Mouse (Mus musculus): ENCODE results near the gene C130050O18Rik. TPM values are rescaled to one million over a fixed set of nuclear protein-coding genes. Genes with fewer than 3 reads are reported as not detected.

Gene C130050O18Rik
- polyA plus RNA-seq, 1 experiment: 0.25 TPM

DNA sequence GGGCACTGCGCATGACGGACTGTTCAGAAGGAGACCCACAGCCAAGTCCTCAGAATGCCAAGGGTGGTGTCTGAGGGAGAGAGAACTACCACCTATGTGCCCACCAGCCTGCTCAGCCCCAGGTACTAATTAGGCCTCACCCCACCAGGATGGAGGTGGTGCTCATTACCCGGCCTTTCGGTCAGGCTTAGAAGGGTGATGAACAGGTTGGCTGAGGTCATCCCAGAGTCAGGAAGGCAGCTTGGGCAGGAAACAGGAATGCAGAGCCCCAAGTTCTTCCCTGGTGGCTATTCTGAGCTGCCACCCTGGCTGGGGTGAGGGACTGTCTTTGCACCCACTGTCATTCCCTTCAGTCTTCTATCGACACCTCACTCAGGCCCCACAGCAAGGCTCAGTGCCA, 19.0 kb upstream of the C130050O18Rik start:
- H3K4me2 ChIP-seq (ENCODE audit: low read depth): no peak overlapping the region
- no peaks in the 10 kb centered on the region for H3K27me3 ChIP-seq (ENCODE audit: control insufficient read depth, insufficient read depth, insufficient read length)
- H3K36me3 ChIP-seq (ENCODE audit: control insufficient read depth, insufficient read depth): no peaks in the 10 kb centered on the region
- TF ChIP-seq MAX (IDR thresholded peaks at IDR 0.05; ENCODE audit: low read depth) (no peak), POLR2AphosphoS2 (IDR thresholded peaks at IDR 0.05; ENCODE audit: insufficient read length, low read depth) (no peak), USF1 (IDR thresholded peaks at IDR 0.05; ENCODE audit: low read depth) (no peak), E2F4 (IDR thresholded peaks at IDR 0.05; ENCODE audit: insufficient read depth) (no peak), REST (IDR thresholded peaks at IDR 0.05; ENCODE audit: insufficient read depth, insufficient read length) (no peak), MYOG (IDR thresholded peaks at IDR 0.05; ENCODE audit: control insufficient read depth in 1 of 3, insufficient read depth in 1 of 3, insufficient read length in 2 of 3, low read depth in 2 of 3) (no peak), POLR2A (IDR thresholded peaks at IDR 0.05; ENCODE audit: insufficient read length, low read depth) (no peak), SRF (IDR thresholded peaks at IDR 0.05; ENCODE audit: control insufficient read depth, insufficient read length, low read depth) (no peak), TCF12 (IDR thresholded peaks at IDR 0.05; ENCODE audit: insufficient read depth, poor library complexity, severe bottlenecking) (no peak), CEBPB (IDR thresholded peaks at IDR 0.05; ENCODE audit: insufficient read depth, poor library complexity, severe bottlenecking) (no peak), MYOD1 (IDR thresholded peaks at IDR 0.05; ENCODE audit: control insufficient read depth in 1 of 3, insufficient read length in 2 of 3, low read depth in 2 of 3) (no peak), TCF3 (IDR thresholded peaks at IDR 0.05; ENCODE audit: insufficient read length, low read depth) (no peak)
- H3ac ChIP-seq (ENCODE audit: control insufficient read depth, insufficient read length): no peak overlapping the region
- no peak overlapping the region for H3K4me3 ChIP-seq
- H3K79me2 ChIP-seq (ENCODE audit: control insufficient read depth, insufficient read depth): no peaks in the 10 kb centered on the region

GRCm38 (mm10) chr5:139387329-139388194, 17.5 kb upstream of the C130050O18Rik start:
- no peak overlapping the region for H3K4me3 ChIP-seq
- no peak overlapping the region for H3ac ChIP-seq (ENCODE audit: control insufficient read depth, insufficient read length)
- H3K4me2 ChIP-seq (ENCODE audit: low read depth): no peak overlapping the region
- TF ChIP-seq SRF (IDR thresholded peaks at IDR 0.05; ENCODE audit: control insufficient read depth, insufficient read length, low read depth) (no peak), MAX (IDR thresholded peaks at IDR 0.05; ENCODE audit: low read depth) (no peak), REST (IDR thresholded peaks at IDR 0.05; ENCODE audit: insufficient read depth, insufficient read length) (no peak), POLR2AphosphoS2 (IDR thresholded peaks at IDR 0.05; ENCODE audit: insufficient read length, low read depth) (no peak), MYOG (IDR thresholded peaks at IDR 0.05; ENCODE audit: control insufficient read depth in 1 of 3, insufficient read depth in 1 of 3, insufficient read length in 2 of 3, low read depth in 2 of 3) (no peak), CEBPB (IDR thresholded peaks at IDR 0.05; ENCODE audit: insufficient read depth, poor library complexity, severe bottlenecking) (no peak), USF1 (IDR thresholded peaks at IDR 0.05; ENCODE audit: low read depth) (no peak), POLR2A (IDR thresholded peaks at IDR 0.05; ENCODE audit: insufficient read length, low read depth) (no peak), TCF3 (IDR thresholded peaks at IDR 0.05; ENCODE audit: insufficient read length, low read depth) (no peak), MYOD1 (IDR thresholded peaks at IDR 0.05; ENCODE audit: control insufficient read depth in 1 of 3, insufficient read length in 2 of 3, low read depth in 2 of 3) (no peak), E2F4 (IDR thresholded peaks at IDR 0.05; ENCODE audit: insufficient read depth) (no peak), TCF12 (IDR thresholded peaks at IDR 0.05; ENCODE audit: insufficient read depth, poor library complexity, severe bottlenecking) (no peak)
- no peaks in the 10 kb centered on the region for H3K79me2 ChIP-seq (ENCODE audit: control insufficient read depth, insufficient read depth)
- H3K27me3 ChIP-seq (ENCODE audit: control insufficient read depth, insufficient read depth, insufficient read length): no peaks in the 10 kb centered on the region
- no peaks in the 10 kb centered on the region for H3K36me3 ChIP-seq (ENCODE audit: control insufficient read depth, insufficient read depth)

DNA sequence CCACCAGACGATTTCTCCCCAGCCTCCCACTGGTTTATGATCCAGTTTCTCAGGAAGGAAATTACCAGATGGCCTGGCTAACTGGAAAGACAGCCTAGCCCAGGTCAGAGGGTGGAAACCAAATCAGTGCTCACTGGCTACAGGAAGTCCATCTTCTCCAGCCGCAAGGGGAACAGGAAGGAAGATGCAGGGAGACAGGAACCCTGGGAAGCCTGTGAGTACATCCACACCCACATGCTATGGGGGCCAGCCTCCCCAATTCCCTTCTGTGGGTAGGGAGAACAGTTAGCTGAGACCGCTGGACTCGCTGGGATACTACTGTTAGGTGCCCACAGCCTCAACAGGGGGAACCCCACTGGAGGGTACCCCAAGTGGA, 16.9 kb upstream of the C130050O18Rik start:
- no peak overlapping the region for H3K4me2 ChIP-seq (ENCODE audit: low read depth)
- no peak for TF ChIP-seq E2F4 (IDR thresholded peaks at IDR 0.05; ENCODE audit: insufficient read depth)
- TF ChIP-seq TCF3 (IDR thresholded peaks at IDR 0.05; ENCODE audit: insufficient read length, low read depth): no peak
- no peak for TF ChIP-seq REST (IDR thresholded peaks at IDR 0.05; ENCODE audit: insufficient read depth, insufficient read length)
- no peak for TF ChIP-seq MAX (IDR thresholded peaks at IDR 0.05; ENCODE audit: low read depth)
- no peak for TF ChIP-seq TCF12 (IDR thresholded peaks at IDR 0.05; ENCODE audit: insufficient read depth, poor library complexity, severe bottlenecking)
- no peak for TF ChIP-seq CEBPB (IDR thresholded peaks at IDR 0.05; ENCODE audit: insufficient read depth, poor library complexity, severe bottlenecking)
- no peak for TF ChIP-seq MYOG (IDR thresholded peaks at IDR 0.05; ENCODE audit: control insufficient read depth in 1 of 3, insufficient read depth in 1 of 3, insufficient read length in 2 of 3, low read depth in 2 of 3)
- TF ChIP-seq POLR2A (IDR thresholded peaks at IDR 0.05; ENCODE audit: insufficient read length, low read depth): no peak
- TF ChIP-seq SRF (IDR thresholded peaks at IDR 0.05; ENCODE audit: control insufficient read depth, insufficient read length, low read depth): no peak
- no peak for TF ChIP-seq MYOD1 (IDR thresholded peaks at IDR 0.05; ENCODE audit: control insufficient read depth in 1 of 3, insufficient read length in 2 of 3, low read depth in 2 of 3)
- TF ChIP-seq USF1 (IDR thresholded peaks at IDR 0.05; ENCODE audit: low read depth): no peak
- H3K36me3 ChIP-seq (ENCODE audit: control insufficient read depth, insufficient read depth): no peaks in the 10 kb centered on the region
- no peaks in the 10 kb centered on the region for H3K27me3 ChIP-seq (ENCODE audit: control insufficient read depth, insufficient read depth, insufficient read length)
- no peak overlapping the region for H3ac ChIP-seq (ENCODE audit: control insufficient read depth, insufficient read length)
- H3K79me2 ChIP-seq (ENCODE audit: control insufficient read depth, insufficient read depth): no peaks in the 10 kb centered on the region
- H3K4me3 ChIP-seq: no peak overlapping the region

DNA sequence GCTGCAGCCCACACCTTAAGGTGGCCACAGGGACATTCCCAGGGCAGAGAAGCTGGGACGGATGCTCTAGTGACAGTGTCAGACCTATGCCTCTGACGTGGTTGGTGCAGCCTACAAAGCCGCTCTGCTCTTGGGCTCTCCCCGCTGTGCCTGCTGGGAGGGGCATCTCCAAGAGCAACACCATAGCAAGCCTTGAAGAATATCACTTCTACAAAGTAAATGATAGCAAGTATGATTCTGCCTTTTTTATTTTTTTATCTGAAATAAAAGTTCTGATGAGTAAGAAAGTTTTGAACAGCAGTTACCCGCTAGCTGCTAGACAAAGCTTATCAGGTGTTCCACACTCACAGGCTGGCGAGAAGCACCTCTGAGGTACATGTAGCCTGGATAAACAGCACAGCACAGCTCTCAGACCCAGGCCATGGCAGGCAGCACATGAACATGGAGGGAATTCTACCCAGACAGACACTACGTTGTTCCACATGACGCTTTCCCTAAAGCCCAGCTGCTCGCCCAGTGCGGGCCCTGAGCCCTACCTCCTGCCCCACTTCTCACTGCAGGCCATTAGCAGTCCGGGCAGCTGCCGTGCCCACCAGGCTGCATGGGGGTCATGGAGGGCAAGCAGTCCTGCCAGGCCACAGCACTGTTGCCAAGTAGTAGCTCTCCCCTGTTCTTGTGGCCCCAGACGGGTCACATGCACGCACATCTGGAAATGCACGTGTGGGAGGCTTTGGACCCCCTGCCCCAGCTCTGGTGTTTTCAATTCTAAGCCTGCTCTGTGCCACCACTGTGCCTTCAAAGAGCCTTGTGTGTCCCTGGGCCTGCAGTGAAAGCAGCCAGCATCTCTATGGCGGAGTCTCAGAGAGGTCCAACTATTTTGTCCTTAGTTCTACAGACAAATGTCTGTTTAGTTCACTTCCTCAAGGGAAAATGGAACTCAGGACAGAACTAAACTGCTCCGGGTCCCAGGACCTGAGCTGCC, 16.1 kb upstream of the C130050O18Rik start:
- Histone ChIP-seq H3K4me2 (ENCODE audit: low read depth) (no peak overlapping the region), H3K4me3 (no peak overlapping the region)

More for the DNA sequence above, 16.1 kb upstream of the C130050O18Rik start:
- Histone ChIP-seq H3ac (ENCODE audit: control insufficient read depth, insufficient read length) (no peak overlapping the region), H3K27me3 (ENCODE audit: control insufficient read depth, insufficient read depth, insufficient read length) (no peaks in the 10 kb centered on the region), H3K79me2 (ENCODE audit: control insufficient read depth, insufficient read depth) (no peaks in the 10 kb centered on the region), H3K36me3 (ENCODE audit: control insufficient read depth, insufficient read depth) (no peaks in the 10 kb centered on the region)
- TF ChIP-seq MYOG (IDR thresholded peaks at IDR 0.05; ENCODE audit: control insufficient read depth in 1 of 3, insufficient read depth in 1 of 3, insufficient read length in 2 of 3, low read depth in 2 of 3) (peak in 2 of 3 experiments; percentile 26 to 51), USF1 (IDR thresholded peaks at IDR 0.05; ENCODE audit: low read depth) (no peak), MYOD1 (IDR thresholded peaks at IDR 0.05; ENCODE audit: control insufficient read depth in 1 of 3, insufficient read length in 2 of 3, low read depth in 2 of 3) (peak in 2 of 3 experiments; percentile 32 to 56), POLR2AphosphoS2 (IDR thresholded peaks at IDR 0.05; ENCODE audit: insufficient read length, low read depth) (peak; percentile 36), MAX (IDR thresholded peaks at IDR 0.05; ENCODE audit: low read depth) (no peak), E2F4 (IDR thresholded peaks at IDR 0.05; ENCODE audit: insufficient read depth) (no peak)

Data from myocyte (in vitro differentiated cells).